Mouse (Mus musculus) cerebellum, adult 2 months (tissue): ENCODE results near the gene Ak2.

Experiments
- CTCF ChIP-seq: fragments of 200-500 bp; IDR thresholded peaks from 2 replicates; pipeline ENCODE4 v1.5.1; 2011; ENCODE audit warnings: low read depth, mild to moderate bottlenecking, control low read depth, low read length, moderate library complexity, borderline replicate concordance; ENCODE audit not compliant: insufficient read depth
- POLR2A ChIP-seq: fragments of 200-500 bp; IDR thresholded peaks from 2 replicates; pipeline ENCODE4 v1.6.1; 2011; ENCODE audit warnings: low read length, control low read depth, borderline replicate concordance; ENCODE audit not compliant: insufficient read depth

DNA sequence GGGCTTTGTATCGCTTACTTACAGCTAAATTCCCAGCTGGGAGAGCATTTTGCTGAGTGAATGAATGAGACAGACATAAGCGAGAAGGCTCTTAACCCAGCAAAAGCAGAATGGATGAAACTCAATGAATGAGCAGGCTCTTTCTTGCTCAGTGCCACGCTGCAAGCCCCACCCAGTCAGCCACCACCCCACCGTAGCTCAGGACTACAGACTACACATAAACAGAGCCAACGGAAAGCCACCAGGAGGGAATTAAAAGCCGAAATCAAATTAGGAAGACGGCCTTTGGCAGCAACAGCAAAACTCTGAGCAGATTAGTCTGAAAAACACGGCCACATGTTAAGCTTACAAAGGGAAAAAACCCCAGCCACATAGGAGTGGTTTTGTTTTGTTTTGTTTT is 32.9 kb upstream of the Ak2 start:
- no peak for TF ChIP-seq POLR2A
- TF ChIP-seq CTCF, result no peak
